Mouse (Mus musculus): ENCODE measurements at regions not wholly inside any gene's neighbourhood (a gene's known extent, or its start where the extent isn't known, plus 50 kb on each side); places are given as distances from the start of the nearest gene placed in this dataset.
A peak's percentile ranks its signal among the peaks of the same experiment; 100 is the strongest.

- no peak for DNase-seq
These were observed 672.4 kb upstream of the Tbl1xr1 start for GRCm38 (mm10) chr3:21404058-21404457.

DNA sequence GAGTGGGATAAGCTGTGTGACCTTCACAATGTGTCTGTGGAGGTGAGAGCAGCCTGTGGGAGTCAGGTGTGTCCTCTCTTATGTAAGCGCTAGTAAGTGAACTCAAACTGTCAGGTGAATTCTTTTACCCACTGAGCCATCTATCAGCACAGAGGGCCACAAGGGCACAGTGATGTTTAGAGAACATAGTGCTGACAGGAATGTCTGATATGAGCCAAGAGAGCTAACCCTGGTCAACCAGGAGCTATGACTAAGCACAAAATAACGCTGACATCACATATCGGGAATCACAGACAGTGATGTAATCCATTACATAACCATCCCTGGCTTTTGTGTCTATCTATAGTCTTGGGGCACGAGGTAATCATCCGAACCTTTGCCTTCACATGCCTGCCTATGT, 669.4 kb upstream of the Tbl1xr1 start:
- no peak for DNase-seq

GRCm38 (mm10) chr3:21412010-21412409, 664.4 kb upstream of the Tbl1xr1 start:
- DNase-seq = no peak

GRCm38 (mm10) chr3:21423139-21423538, 653.3 kb upstream of the Tbl1xr1 start:
- DNase-seq = no peak

DNA sequence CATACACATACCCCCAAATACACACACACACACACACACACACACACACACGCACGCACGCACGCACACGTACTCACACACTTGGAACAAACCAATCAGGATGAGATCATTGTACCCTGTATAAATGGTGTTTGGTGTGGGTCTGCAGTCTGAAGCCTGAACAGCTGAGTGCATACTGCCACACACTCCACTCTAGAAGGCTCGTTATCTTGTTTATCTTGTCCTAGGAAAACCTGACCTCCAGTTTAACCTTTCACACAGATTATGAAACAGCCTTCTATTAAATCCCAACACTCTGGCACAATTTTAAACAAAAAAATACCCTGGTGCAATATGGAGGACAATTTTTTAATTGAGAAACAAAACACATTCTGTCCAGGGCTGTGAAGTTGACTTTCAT, 649.9 kb upstream of the Tbl1xr1 start:
- no peak for DNase-seq

GRCm38 (mm10) chr3:21427408-21428031, 648.9 kb upstream of the Tbl1xr1 start:
- no peak for DNase-seq

- no peak for DNase-seq
These were observed 648.3 kb upstream of the Tbl1xr1 start for GRCm38 (mm10) chr3:21428120-21428519.

DNA sequence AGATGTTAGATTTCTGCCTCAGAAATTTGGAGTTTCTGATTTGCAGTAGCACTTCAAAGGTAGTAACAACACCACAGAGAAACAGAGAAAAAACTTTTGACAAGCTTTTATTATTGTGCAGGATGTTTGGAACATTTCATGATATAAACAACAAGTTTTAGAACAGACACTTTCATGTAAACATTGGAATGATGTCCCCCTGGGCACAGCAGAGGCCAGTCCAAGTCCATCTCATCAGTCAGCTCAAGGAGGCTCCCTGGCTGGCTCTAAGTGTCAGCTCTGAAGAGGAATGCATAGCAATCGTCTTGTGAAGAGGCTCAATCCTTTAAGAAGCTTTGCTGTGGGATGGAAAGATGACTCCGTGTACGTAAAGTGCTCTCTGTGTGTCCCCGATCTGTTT, 612.2 kb upstream of the Tbl1xr1 start:
- DNase-seq = peak; percentile 19 to 47

GRCm38 (mm10) chr3:21466113-21466645, 610.3 kb upstream of the Tbl1xr1 start:
- no peak for DNase-seq

GRCm38 (mm10) chr3:21477366-21477765, 599.1 kb upstream of the Tbl1xr1 start:
- DNase-seq = no peak

GRCm38 (mm10) chr3:21479021-21479795, 597.2 kb upstream of the Tbl1xr1 start:
- peak; percentile 39 to 73 for DNase-seq

DNA sequence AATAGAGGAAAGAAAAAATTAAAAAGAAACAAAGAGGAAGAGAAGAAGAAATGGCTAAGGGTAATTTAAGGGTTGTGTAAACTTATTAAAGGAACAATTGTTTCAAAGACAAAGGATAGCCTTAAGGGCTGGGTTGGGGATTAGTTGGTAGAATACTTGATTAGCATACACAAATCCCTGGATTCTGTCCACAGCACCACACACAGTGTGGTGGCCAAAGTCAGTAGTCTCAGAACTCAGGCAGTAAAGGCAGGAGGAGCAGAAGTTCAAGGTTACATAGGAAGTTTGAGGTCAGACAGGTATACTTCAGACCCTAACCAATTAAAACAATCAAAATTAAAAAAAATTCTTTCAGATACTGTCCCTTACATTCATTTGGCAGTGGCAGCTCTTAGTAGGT, 596.6 kb upstream of the Tbl1xr1 start:
- DNase-seq = no peak

- DNase-seq = no peak
These were observed 592.4 kb upstream of the Tbl1xr1 start for GRCm38 (mm10) chr3:21484052-21484451.

GRCm38 (mm10) chr3:21485454-21485853, 591.0 kb upstream of the Tbl1xr1 start:
- no peak for DNase-seq

- DNase-seq = no peak
These were observed 586.9 kb upstream of the Tbl1xr1 start for GRCm38 (mm10) chr3:21489547-21489946.

DNA sequence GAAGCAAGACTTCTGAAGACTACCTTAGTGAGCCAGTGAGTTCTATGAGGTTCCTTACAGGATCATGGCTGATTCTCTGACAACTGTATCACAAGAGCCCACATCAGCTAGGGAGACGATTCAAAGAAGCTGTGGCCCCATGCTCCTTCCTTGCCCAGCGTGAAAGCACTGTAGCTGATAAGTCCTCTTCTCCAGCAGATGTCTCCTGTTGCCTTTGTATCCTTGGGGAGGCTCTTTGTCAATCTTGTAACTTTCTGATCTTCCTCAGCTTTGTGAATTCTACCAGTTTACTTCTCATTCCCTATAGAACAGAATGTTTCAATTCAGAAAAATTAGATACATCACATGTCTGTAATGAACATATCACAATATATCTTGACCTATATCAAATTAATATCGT, 584.0 kb upstream of the Tbl1xr1 start:
- no peak for DNase-seq

DNA sequence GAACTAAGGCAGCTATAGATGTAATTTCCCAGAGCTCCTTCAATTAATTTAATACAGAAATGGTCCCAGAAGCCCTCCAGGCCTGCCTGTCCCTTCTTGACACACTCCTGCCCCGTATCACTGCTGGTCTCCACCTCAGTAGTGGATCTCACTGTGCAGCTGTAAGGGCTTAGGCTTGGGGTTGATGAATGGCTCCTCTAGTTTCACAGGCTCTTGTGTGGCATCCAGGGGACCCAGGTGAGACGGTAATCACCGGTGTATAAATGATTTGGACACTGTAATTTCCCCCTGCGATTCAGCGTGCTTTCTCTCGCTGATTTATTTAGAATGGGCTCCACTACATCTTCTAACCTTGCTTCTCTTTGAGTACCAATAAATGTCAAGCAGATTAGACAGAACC, 583.1 kb upstream of the Tbl1xr1 start:
- DNase-seq = no peak

- no peak for DNase-seq
These were observed 581.5 kb upstream of the Tbl1xr1 start for GRCm38 (mm10) chr3:21494904-21495303.

DNA sequence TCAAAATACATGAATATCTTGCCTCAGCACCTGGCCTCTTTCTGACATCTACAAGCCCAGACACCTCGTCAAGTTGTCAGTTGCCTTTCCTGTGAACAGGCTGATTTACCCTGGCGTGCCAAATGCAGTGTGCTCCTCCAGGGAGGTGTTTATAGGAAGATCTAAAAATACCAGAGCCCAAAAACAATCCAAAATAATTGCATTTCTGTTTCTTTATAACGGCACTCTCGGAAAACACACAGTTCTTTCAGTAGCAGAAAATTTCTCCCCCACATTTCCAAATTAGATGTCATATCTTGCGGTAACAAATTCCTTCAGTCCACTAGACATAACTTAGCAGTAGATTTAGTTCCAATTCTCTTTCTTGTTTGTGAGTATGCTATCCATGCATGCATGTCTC, 580.8 kb upstream of the Tbl1xr1 start:
- DNase-seq = no peak

- DNase-seq = no peak
These were observed 580.3 kb upstream of the Tbl1xr1 start for GRCm38 (mm10) chr3:21496166-21496565.

DNA sequence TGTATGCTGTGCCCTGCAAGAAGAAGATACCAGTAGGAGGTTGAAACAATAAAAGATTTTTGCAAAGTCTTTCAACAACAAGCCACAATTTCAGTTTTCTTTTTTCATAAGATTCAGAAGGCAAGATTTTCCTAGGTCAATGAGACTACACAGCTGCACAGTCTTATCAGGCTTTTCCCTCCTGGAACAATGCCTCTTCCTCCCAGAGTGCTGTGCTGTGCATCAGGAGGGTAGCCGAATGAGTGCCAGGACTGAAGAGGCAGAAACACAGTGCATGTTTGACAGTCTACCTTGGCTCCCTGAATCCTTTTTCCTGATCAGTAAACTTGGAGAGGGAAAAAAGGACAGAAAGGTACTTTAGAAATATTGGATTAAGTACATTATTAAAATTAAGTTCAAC, 579.4 kb upstream of the Tbl1xr1 start:
- DNase-seq = no peak

DNA sequence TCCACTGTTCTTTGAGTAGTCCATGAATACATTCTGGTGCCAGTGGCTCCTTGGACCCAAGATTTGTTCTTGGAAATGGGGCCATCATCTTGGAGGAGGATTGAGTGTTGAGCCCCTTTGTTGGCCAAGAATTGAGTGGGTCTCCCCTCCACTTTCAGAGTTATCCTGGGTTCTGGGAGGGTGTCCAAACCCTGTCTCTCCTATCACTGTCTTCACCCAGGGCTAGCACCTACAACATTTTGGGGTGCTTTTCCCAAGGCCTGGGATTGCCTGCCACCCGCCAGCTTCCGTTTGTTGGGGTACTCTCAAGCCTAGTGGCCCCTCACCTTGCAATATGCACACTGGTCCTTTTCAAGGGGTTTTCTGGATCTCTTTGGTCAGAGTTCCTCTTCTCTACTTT, 568.8 kb upstream of the Tbl1xr1 start:
- no peak for DNase-seq

- DNase-seq = no peak
These were observed 564.4 kb upstream of the Tbl1xr1 start for GRCm38 (mm10) chr3:21512081-21512480.

GRCm38 (mm10) chr3:21524426-21524937, 552.0 kb upstream of the Tbl1xr1 start:
- no peak for DNase-seq
